Mouse (Mus musculus) forebrain, embryonic 12.5 days (tissue): ENCODE measurements around the gene Tmprss13. TPM values are rescaled to one million over a fixed set of nuclear protein-coding genes. Genes with fewer than 3 reads are reported as not detected.

ENCODE experiments used
- ATAC-seq: fragments of 200-750 bp; cut with Nextera tagmentation; 2 replicates; pipeline ENCODE4 v1.8.0; 2017; ENCODE audit warnings: moderate TSS enrichment; ENCODE audit not compliant: low FRiP score
- H3K27ac ChIP-seq: fragments of 300-500 bp; sonication (generic); 2 replicates; pipeline ENCODE4 v1.5.1; 2016; ENCODE audit warnings: mild to moderate bottlenecking
- H3K27me3 ChIP-seq: fragments of 300-500 bp; sonication (generic); 2 replicates; pipeline ENCODE4 v1.6.1; 2016; ENCODE audit warnings: mild to moderate bottlenecking
- H3K36me3 ChIP-seq: fragments of 300-500 bp; sonication (generic); replicated peaks from 2 replicates; pipeline ENCODE4 v1.6.1; 2016; ENCODE audit warnings: mild to moderate bottlenecking
- H3K4me1 ChIP-seq: fragments of 300-500 bp; sonication (generic); 2 replicates; pipeline ENCODE4 v1.6.1; 2016
- H3K4me2 ChIP-seq: fragments of 300-500 bp; sonication (generic); 2 replicates; pipeline ENCODE4 v1.6.1; 2016; ENCODE audit warnings: mild to moderate bottlenecking, moderate library complexity
- H3K4me3 ChIP-seq: fragments of 300-500 bp; sonication (generic); replicated peaks from 2 replicates; pipeline ENCODE4 v1.5.1; 2016; ENCODE audit warnings: mild to moderate bottlenecking
- H3K9ac ChIP-seq: fragments of 300-500 bp; sonication (generic); 2 replicates; pipeline ENCODE4 v1.6.1; 2016; ENCODE audit warnings: mild to moderate bottlenecking
- H3K9me3 ChIP-seq: fragments of 300-500 bp; sonication (generic); 2 replicates; pipeline ENCODE4 v1.6.1; 2016
- WGBS: fragments of 180-500 bp; shearing (Covaris S2); methylation state at CpG from one replicate; pipeline ENCODE4 v1.1.7; 2016; 5-methylcytosine and 5-hydroxymethylcytosine counted together
- polyA plus RNA-seq: library from polyadenylated mRNA; unstranded; fragments of >200 nt; fragmentation: Nextera tagmentation; extraction: Ambion mirVana; gene quantifications from 2 replicates; pipeline ENCODE4 v1.2.1, GENCODE M21; 2016

Gene Tmprss13
- polyA plus RNA-seq, 1 experiment from 2014 or later = 0.08 TPM

DNA sequence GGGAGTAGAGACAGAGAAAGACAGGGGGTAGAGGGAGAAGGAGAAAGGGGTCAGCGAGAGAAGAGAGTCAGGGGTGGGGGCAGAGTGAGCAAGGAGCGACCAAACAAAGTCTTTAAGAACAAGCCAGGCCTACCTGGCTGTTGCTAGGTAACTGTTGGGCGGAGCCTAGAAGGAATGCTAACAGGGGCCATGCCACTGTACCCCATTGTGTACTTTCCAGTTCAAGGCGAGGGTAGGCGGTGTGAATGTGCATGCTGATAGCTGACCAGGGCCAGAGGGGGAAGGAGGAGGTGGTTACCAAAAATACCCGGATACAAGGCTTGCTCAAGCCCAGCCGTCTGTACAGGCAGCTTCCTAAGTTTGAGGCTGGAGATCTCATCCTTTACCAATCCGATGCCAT is 17.1 kb upstream of the Tmprss13 start:
- H3K27ac ChIP-seq = no peak overlapping the region
- H3K4me3 ChIP-seq = no peak overlapping the region
- H3K27me3 ChIP-seq = 0 out of 2 replicates have a peak, but pooled peaks cover 3% of the 10 kb centered on the region
- H3K9ac ChIP-seq = no peak overlapping the region
- H3K4me1 ChIP-seq = no peaks in the 10 kb centered on the region
- WGBS = 92% methylated on average over 8 of the region's 8 CpGs
- no peaks in the 10 kb centered on the region for H3K9me3 ChIP-seq
- no peak for ATAC-seq
- no peak overlapping the region for H3K4me2 ChIP-seq
- H3K36me3 ChIP-seq = no peaks in the 10 kb centered on the region

DNA sequence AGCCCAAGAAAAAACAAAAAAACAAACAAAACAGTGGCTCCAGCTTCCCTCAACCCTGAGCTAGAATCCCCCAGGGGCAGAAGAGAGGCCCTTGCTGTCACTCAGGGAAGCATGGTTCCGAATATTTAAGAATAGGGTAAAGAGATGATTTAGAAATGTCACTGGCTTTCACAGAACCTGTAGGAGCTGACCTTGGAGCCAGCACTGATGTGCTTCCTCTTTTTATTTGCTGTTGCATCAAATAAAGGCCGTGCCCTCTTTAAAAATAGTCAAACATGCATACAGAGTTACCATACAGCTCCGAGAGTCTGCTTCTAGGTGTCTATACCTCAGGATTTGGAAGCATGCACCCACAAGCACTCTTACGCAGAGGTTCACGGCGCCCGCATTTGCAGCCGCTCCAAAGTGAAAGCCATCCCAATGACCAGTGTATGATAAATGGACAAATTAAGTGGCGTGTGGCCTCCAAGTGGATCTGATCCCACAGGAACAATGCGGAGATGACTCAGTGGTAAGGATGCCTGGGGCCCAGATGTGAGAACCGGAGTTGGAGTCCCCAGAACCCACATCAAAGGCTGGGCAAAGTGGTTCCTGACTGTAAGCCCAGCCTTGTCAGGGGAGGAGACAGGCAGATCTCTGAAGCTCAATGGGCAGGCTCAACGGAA is 12.0 kb upstream of the Tmprss13 start:
- no peaks in the 10 kb centered on the region for H3K9me3 ChIP-seq
- no peak overlapping the region for H3K27ac ChIP-seq
- no peak for ATAC-seq
- WGBS = 87% methylated on average over 12 of the region's 12 CpGs
- no peaks in the 10 kb centered on the region for H3K4me1 ChIP-seq
- H3K4me2 ChIP-seq = no peak overlapping the region
- H3K36me3 ChIP-seq = no peaks in the 10 kb centered on the region
- H3K27me3 ChIP-seq = no peaks in the 10 kb centered on the region
- no peak overlapping the region for H3K4me3 ChIP-seq
- H3K9ac ChIP-seq = no peak overlapping the region

DNA sequence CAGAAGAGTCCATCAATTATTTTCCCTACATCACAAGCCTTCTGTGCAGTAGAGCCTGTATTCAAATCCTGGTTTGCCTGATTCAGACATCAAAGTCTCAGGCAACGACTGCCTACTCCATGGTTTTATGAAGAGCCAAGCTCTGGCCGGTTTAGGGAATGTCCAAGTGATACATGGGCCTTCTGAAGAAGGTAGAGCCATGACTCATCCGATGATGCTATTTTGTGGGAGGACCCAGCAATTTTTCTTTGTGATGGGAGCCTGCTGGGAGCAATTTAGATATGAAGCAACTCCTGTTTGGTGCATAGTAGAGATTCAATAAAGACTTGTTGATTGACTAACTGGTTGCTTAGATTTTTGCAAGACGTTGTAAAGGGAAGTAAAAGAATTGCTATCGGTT is 10.4 kb upstream of the Tmprss13 start:
- no peaks in the 10 kb centered on the region for H3K4me1 ChIP-seq
- H3K4me2 ChIP-seq = no peak overlapping the region
- no peak for ATAC-seq
- 90% methylated on average over 5 of the region's 5 CpGs for WGBS
- no peaks in the 10 kb centered on the region for H3K9me3 ChIP-seq
- H3K27ac ChIP-seq = no peak overlapping the region
- no peak overlapping the region for H3K4me3 ChIP-seq
- no peak overlapping the region for H3K9ac ChIP-seq
- H3K36me3 ChIP-seq = no peaks in the 10 kb centered on the region
- no peaks in the 10 kb centered on the region for H3K27me3 ChIP-seq

DNA sequence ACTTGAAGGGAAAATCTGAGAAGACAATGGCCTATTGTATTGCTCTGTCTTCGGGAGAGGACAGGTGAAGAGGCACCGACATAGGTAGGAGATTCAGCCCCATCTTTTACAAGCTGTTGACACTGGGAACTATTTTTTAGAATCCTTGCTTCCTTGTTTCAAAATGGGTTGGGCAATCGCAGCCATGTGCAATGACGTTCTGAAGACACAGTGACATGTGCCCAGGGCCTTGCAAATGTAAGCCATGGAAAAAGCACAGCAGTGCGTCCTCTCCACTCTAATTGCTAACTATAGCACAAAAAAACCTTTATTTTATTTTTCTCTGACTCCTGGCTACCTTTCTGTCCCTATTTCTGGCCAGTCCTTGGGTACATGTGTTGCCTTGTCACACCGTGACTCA is 7.0 kb upstream of the Tmprss13 start:
- 86% methylated on average over 6 of the region's 6 CpGs for WGBS
- Histone ChIP-seq H3K27me3 (no peaks in the 10 kb centered on the region), H3K4me1 (no peaks in the 10 kb centered on the region), H3K27ac (no peak overlapping the region), H3K9me3 (no peaks in the 10 kb centered on the region), H3K4me2 (no peak overlapping the region), H3K9ac (no peak overlapping the region), H3K4me3 (no peak overlapping the region), H3K36me3 (no peaks in the 10 kb centered on the region)
- no peak for ATAC-seq

DNA sequence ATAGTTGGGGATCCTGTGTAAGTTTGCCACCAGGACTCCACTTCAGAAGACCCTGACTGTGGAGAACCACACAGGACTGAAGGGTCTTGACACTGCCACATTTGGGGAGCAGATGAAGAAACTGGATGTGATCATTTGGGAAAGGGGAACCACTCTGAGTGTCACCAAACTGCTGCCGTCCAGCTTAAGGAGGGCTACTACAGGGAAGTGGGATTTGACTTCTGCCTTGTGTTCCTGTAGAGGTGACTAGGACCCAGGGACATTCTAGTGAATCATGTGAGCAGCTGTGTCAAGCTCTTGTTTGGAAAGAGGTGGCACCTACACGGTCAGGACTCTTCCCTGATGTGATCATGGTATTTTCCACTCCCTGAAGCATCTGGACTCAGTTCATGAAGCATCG is 5.0 kb upstream of the Tmprss13 start:
- no peak overlapping the region for H3K4me3 ChIP-seq
- no peak overlapping the region for H3K4me2 ChIP-seq
- H3K9ac ChIP-seq = no peak overlapping the region
- H3K4me1 ChIP-seq = no peaks in the 10 kb centered on the region
- H3K36me3 ChIP-seq = no peaks in the 10 kb centered on the region
- no peaks in the 10 kb centered on the region; the same call in 1 of the 2 replicates for H3K27me3 ChIP-seq
- 84% methylated on average over 3 of the region's 3 CpGs for WGBS
- no peak for ATAC-seq
- no peaks in the 10 kb centered on the region for H3K9me3 ChIP-seq
- no peak overlapping the region for H3K27ac ChIP-seq

DNA sequence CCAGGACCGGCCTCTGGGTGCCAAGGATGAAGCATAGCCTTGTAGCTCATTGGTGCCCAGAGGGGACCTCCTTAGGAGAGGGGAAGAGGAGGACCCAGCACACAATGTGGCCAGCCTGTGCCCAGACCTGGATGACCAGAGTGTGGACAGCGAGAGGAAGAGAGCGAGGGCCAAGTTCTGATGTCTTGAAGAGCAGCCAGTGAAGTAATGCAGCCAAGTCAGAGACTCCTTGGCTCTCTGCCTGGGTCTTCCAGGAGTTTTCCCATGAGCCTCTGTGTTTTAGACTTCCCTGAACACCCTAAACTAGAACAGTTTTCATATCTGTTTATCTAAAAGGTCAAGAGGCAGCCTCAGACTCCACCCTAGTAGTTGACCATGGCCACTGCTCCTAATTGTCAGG is 1.3 kb upstream of the Tmprss13 start:
- H3K4me3 ChIP-seq = no peak overlapping the region
- no peaks in the 10 kb centered on the region for H3K36me3 ChIP-seq
- ATAC-seq = no peak
- no peaks in the 10 kb centered on the region for H3K4me1 ChIP-seq
- H3K27me3 ChIP-seq = no peaks in the 10 kb centered on the region; the same call in none of the 2 replicates
- H3K4me2 ChIP-seq = no peak overlapping the region
- H3K9me3 ChIP-seq = no peaks in the 10 kb centered on the region
- 97% methylated on average over 3 of the region's 3 CpGs for WGBS
- H3K27ac ChIP-seq = no peak overlapping the region
- no peak overlapping the region for H3K9ac ChIP-seq

DNA sequence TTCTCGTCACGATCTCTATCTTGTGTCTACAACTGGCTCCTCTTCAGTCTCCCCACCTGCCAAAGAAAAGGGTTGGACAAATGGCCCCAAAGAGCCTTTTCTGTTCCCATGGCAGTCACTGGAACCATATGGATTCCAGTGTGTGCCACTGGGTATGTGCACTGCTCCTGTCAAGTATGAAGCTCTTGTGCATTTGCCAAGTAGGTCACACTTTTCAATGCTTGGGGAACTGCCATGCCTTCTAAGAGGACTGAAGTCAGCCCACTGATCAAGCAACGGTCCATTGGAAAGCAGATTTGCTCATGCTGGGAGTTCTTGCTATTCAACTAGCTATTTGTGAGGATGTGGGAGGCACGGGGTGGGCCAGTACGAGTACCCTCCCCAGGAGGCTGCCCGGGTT is 2.6 kb downstream of the Tmprss13 start:
- no peaks in the 10 kb centered on the region; the same call in none of the 2 replicates for H3K27me3 ChIP-seq
- ATAC-seq = no peak
- no peaks in the 10 kb centered on the region for H3K4me1 ChIP-seq
- H3K9me3 ChIP-seq = no peaks in the 10 kb centered on the region
- H3K4me2 ChIP-seq = no peak overlapping the region
- no peak overlapping the region for H3K9ac ChIP-seq
- H3K36me3 ChIP-seq = no peaks in the 10 kb centered on the region
- H3K4me3 ChIP-seq = no peak overlapping the region
- no peak overlapping the region for H3K27ac ChIP-seq
- 81% methylated on average over 6 of the region's 6 CpGs for WGBS

DNA sequence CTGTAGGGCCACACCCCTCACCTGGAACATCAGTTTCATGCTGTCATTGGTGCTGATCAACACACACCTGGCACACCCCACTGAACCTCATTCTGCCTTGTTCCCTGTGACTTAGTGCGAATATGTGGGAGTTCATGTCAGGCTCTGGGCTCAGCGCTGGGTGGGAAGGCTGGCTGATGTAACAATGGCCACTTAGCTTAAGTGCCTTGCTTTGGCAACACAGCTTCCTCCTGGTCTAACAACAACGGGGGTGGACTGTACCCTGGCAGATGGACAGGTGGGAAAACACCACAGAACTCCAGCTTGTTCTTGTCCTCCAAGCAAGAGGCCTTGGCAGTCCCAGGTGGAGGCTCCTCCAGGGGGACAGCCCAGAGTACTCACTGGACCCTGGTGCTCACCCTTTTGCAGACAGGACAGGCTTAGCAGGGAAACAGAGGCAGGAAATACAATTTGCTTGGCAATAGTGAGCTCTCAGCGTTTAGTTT is 3.1 kb downstream of the Tmprss13 start:
- Histone ChIP-seq H3K9me3 (no peaks in the 10 kb centered on the region), H3K9ac (no peak overlapping the region), H3K4me3 (no peak overlapping the region), H3K27ac (no peak overlapping the region), H3K27me3 (no peaks in the 10 kb centered on the region; the same call in none of the 2 replicates), H3K36me3 (no peaks in the 10 kb centered on the region), H3K4me1 (no peaks in the 10 kb centered on the region), H3K4me2 (no peak overlapping the region)
- no peak for ATAC-seq
- WGBS = 85% methylated on average over 4 of the region's 4 CpGs

DNA sequence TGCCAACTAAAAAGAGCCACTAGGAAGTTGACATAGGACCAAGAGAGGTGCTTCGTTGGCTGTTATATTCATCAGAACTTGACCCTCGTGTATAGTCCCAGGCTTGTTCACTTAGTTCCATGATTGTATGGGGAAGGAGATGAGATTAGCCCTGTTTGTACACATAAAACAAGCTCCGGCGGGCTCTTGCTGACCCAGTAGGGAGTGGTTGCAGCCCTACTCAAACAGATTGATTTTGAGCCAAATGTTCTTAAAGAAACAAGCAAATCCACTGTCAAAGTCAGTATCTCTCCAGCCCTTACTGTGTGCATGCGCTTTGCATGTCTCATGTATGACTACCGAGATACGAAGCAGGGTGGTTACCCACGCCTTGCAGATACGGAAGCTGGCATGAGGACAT is 7.5 kb downstream of the Tmprss13 start:
- Histone ChIP-seq H3K36me3 (no peaks in the 10 kb centered on the region), H3K4me2 (no peak overlapping the region), H3K9me3 (no peaks in the 10 kb centered on the region), H3K9ac (no peak overlapping the region), H3K27me3 (no peaks in the 10 kb centered on the region), H3K4me3 (no peak overlapping the region), H3K27ac (no peak overlapping the region), H3K4me1 (no peaks in the 10 kb centered on the region)
- WGBS = 95% methylated on average over 9 of the region's 9 CpGs
- no peak for ATAC-seq

DNA sequence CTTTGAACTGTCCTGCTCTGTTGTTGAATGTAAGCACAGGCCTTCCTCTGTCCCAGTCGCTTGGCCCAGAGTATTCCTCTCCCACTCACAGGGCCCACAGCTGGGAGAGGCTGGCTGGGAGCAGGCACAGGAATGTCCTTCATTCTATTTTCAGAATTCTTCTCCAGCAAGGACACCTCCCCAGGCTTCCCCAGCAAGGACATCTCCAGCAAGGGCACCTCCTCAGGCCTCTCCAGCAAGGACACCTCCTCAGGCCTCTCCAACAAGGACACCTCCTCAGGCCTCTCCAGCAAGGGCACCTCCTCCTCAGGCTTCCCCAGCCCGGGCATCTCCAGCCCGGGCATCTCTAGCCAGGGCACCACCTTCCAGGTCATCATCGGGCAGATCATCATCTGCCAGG is 9.4 kb downstream of the Tmprss13 start:
- H3K36me3 ChIP-seq = no peaks in the 10 kb centered on the region
- 90% methylated on average over 4 of the region's 4 CpGs for WGBS
- no peak overlapping the region for H3K9ac ChIP-seq
- ATAC-seq = no peak
- no peaks in the 10 kb centered on the region for H3K27me3 ChIP-seq
- H3K4me3 ChIP-seq = no peak overlapping the region
- no peak overlapping the region for H3K27ac ChIP-seq
- H3K4me2 ChIP-seq = no peak overlapping the region
- H3K9me3 ChIP-seq = no peaks in the 10 kb centered on the region
- no peaks in the 10 kb centered on the region for H3K4me1 ChIP-seq

DNA sequence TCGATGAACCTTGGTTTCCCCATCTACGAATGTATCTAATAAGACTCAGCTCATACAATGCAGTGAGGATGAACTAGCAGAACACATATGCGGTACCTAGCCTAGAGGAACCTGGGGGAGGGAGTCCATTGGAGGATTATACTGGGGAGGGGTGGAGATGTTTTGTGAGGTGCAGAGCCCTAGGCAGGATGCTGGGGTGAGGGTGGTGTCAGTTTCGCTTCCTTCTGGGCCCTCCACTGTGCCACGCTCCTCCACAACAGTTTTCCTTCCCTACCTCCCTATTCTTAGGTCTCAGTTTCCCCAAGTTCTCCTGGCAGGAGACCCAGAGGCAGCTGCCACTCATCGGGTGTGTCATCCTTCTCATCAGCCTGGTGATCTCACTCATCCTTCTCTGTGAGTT is 10.7 kb downstream of the Tmprss13 start:
- WGBS = 90% methylated on average over 6 of the region's 6 CpGs

DNA sequence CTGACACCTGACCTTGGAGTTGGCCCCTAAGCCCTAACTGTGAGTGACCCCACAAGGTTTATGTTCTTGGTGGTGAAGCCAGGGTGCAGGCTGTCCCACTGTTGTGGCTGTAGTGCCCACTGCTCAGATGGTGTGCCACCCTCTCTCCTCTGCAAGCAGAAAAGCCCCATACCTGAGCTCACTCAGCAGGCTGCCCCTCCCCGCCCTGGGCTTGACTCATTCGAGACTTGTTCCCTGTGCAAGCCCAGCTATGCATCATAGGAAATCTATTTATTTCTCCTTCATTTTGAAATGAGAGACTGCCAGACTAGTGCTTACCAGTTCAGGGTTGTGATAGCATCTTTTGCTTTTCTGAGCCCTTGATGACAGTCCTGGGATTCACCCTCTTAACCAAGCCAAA is 18.5 kb downstream of the Tmprss13 start:
- H3K36me3 ChIP-seq = no peaks in the 10 kb centered on the region
- no peak overlapping the region for H3K4me2 ChIP-seq
- H3K27ac ChIP-seq = no peak overlapping the region
- 82% methylated on average over 2 of the region's 2 CpGs for WGBS
- H3K4me3 ChIP-seq = no peak overlapping the region
- no peaks in the 10 kb centered on the region for H3K4me1 ChIP-seq
- no peak overlapping the region for H3K9ac ChIP-seq
- H3K9me3 ChIP-seq = no peaks in the 10 kb centered on the region
- no peaks in the 10 kb centered on the region; the same call in 1 of the 2 replicates for H3K27me3 ChIP-seq
- ATAC-seq = no peak

More for the DNA sequence above, 10.7 kb downstream of the Tmprss13 start:
- Histone ChIP-seq H3K4me2 (no peak overlapping the region), H3K27me3 (no peaks in the 10 kb centered on the region), H3K9ac (no peak overlapping the region), H3K27ac (no peak overlapping the region), H3K4me1 (no peaks in the 10 kb centered on the region), H3K9me3 (no peaks in the 10 kb centered on the region), H3K4me3 (no peak overlapping the region), H3K36me3 (no peaks in the 10 kb centered on the region)
- ATAC-seq = no peak

DNA sequence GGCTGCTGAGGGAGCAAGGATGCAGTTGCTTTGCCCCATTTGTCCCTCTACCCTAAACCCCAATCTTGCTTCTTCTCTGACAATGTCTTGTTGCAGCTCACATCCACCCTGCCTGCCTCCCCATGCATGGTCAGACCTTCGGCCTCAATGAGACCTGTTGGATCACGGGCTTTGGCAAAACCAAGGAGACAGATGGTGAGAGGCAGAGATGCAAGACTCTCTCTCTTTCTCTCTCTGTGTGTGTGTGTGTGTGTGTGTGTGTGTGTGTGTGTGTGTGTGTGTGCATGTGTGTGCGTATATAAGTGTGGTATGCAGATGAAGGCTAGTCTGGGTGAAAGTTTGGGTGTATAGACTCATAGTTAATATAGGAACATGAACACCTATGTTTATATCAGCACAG is 24.2 kb downstream of the Tmprss13 start:
- Histone ChIP-seq H3K4me1 (no peaks in the 10 kb centered on the region), H3K27me3 (no peaks in the 10 kb centered on the region; the same call in 1 of the 2 replicates), H3K9me3 (no peaks in the 10 kb centered on the region), H3K27ac (no peak overlapping the region), H3K4me2 (no peak overlapping the region), H3K4me3 (no peak overlapping the region), H3K9ac (no peak overlapping the region), H3K36me3 (no peaks in the 10 kb centered on the region)
- WGBS = 87% methylated on average over 3 of the region's 3 CpGs
- ATAC-seq = no peak
